Mouse (Mus musculus) CD4-positive, CD25-positive, alpha-beta regulatory T cell, adult 4 months (primary cell): Measurements from ENCODE around the gene Utp15. TPM values are rescaled to one million over a fixed set of nuclear protein-coding genes. Genes with fewer than 3 reads are reported as not detected.

Experiments used
- ATAC-seq: one replicate; pipeline ENCODE4 v1.8.0; 2017
- polyA plus RNA-seq, 2 experiments: library from polyadenylated mRNA; unstranded; fragments of 100-300 nt; shearing (Covaris generic); gene quantifications; one replicate each; pipeline ENCODE4 v1.2.1; 2017

The Utp15 gene
- 10 to 100 TPM; 22.6 to 26.6 TPM for polyA plus RNA-seq

DNA sequence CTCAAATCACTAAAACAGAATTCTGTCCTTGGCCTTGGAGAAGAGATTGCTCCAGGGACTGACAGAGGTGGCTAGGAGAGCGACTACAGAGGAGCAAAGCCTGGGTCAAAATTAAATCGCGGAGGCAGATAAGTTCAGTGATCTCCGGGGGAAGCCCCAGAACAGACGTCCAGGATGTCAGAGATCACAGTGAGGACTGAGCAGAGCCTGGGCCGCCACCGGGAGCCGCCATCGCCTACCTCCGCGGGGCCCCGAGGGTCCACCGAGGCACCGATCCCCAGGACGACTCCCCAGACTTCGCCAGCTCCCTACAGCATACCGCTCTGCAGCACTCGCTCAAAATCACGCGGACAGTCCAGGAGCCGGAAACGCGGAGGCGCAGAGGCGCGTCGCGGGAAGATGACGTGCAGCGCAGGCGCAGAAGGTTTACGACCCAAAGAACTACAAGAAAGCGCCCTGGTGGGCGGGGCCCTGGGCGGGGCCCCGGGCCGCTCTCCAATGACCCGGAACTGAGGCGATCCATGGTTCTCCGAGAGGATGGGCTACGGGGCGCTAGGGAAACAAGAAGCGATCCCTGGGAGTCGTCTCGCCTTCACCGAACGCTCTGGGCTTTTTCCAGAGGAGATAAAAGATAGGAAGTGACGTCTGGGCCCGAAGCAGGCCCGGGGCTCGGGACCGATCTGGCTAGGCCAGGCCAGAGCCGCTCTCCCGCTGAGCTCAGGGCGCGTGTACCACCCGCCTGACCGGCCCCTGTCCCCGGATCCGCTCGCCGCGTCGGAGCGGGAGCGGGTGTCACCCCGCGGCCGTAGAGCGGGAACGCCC is at the start of gene Utp15, which contains the start of gene Ankra2:
Gene Utp15 (minus strand): TSS at position 406 of the 822 bp plus-strand sequence.
Gene Ankra2 (plus strand): TSS at position 439 of the 822 bp plus-strand sequence.
- peak; percentile 92 for ATAC-seq

DNA sequence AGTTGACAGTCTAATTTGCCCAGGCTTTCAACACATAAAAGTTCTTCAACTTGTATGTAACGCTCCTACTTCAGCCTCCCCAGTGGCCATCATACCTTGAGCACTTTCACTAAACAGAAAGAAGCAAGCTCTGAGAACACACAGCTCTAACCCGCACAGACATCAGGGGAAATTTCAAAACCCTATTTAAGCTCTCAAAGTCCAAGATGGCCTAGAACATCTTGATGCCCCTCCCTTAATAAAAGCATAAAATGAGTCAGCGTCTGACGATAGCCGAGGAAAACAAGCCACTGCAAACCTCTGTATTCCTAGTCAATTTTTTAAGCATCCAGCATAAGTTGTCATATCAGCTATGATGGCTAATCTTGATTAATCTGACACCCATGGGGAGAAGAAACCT is 48.8 kb upstream of the Utp15 start:
- ATAC-seq = no peak

DNA sequence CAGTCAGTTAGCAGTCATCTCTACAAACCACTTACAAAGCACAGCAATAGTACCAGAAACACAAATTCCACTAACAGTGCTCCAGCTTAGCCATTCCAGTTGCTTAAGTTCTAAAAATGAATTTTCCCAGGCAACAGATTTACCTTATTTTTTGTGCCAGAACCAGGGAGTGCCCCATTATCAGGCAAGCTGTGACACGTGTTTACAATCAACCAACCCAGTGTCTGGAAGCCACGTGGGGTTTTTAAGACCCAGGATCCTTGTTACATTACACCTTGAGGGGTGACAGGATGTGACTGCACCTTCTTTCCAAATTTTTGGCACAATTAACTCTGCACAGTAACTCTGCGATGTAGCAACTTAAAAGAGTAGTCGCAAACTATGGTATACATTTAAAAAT is 45.9 kb upstream of the Utp15 start:
- no peak for ATAC-seq

DNA sequence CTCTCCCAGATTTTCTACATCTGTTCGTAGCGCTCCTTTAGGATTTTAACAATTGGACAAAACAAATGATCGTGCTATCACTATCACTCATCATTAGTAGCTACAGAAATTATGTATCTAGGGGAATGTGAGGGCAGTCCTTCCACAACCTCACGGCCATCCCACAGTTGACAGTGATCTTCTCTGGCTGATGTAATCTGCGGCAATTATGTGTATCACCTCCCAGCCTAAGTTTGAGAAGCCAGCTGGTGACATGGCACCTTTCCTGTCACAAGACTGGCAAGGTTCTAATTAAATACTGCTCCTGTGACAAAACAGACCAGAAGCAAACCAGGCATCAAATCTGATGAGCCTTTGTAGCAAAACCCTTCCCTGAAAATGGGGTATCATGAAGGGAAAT is 45.2 kb upstream of the Utp15 start:
- no peak for ATAC-seq

DNA sequence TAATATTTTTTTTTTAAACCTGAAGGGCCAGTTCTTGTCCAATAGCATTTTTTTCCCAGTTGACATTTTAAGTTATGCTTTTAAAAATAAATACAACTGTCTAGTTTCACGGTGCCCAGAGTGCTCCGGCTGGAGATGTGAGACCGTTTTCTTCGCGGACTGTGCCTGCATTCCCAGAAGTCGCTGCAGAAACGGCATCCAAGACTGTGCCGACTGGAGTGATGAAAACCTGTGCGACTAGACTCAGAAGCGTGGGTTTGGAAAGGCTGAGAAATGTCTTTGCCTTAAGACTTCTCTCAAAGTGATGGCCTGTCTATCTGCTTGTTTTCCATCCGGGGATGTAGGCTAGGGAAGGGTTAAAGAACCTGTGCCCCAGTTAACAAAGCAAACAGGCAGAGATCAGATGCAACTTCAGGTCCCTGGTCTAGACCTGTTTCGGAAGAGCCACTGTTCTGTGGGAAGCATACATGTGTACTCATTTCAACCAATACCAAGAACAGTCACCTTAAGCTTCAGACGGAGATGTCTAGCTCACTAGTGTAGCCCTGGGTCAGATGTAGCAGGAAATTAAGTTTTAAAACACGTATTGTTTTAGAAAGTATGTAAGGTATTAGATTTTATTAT is 44.1 kb upstream of the Utp15 start:
- no peak for ATAC-seq

DNA sequence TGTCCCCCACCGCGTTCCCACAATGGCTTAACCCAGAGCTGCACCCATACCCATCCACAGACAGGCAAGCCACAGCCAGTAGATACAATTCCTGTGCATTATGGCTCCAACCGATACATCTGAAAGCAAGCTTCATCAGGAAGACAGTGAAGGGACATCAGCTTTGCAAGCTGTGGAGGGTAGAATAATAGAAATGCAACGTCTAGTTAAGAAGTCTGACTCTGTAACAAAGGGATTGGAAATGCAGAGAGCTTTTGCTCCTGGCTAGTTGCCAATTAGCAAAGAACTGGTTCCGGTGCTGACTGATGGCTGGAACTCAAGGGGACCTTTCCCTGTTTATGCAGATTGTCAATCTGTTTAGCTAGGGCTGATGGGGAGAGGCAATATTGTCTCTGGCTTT is 43.6 kb upstream of the Utp15 start:
- no peak for ATAC-seq

DNA sequence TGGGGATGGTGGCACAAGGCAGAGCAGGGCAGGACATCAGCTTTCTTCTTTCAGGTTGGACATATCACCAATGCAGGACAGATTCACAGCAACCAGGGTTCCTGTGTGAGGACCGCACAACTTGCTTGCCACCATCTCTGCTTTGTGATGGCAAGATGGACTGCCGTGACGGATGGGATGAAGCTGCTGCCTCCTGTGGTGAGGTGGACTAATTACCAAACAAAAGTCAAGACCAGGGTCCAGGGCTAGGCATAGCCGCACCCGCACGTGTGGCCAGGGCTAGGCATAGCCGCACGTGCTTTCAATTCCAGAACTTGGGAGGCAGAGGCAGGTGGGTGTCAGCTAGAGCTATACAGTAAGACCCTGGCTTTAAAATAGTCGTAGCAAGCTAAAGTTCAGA is 42.4 kb upstream of the Utp15 start:
- no peak for ATAC-seq

DNA sequence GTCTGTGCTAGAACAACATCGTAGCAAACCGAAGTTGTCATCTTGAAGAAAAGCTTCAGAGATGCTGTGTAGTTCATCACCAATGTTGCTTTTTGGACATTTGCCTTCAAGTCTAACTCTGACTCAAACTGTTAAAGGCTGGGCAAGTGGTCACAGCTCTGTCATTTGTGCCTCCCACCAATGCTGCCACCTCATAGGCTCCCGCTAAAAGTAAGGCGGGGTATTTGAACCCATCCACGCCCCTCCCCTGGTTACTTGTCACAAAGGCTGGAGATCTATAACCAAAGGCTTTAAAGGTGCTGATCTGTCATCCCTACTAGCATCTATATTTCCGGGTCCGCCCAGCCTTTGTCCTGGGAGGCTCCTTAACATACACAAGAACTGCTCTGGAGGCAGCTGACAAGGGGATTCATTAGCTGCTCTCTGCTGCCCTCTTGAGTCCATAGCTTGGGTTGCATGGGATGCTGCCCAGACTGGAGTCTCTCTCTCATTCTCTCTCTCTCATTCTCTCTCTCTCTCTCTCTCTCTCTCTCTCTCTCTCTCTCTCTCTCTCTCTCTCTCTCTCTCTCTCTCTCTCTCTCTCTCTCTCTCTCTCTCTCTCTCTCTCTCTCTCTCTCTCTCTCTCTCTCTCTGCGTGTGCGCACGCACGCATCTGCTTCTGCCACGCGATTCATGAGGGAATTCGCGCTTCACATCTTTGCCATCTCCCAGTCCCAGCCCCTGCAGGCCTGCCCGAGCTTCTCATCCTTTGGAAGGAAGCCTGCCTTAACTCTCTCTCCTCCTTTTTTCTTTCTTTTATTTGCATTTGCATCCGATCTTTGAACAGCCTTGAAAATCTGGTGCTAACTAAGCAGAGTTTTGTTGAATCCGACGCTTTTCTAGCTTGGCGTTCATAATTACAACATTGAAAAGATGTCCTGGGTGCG is 36.3 kb upstream of the Utp15 start:
- peak; percentile 92 for ATAC-seq

DNA sequence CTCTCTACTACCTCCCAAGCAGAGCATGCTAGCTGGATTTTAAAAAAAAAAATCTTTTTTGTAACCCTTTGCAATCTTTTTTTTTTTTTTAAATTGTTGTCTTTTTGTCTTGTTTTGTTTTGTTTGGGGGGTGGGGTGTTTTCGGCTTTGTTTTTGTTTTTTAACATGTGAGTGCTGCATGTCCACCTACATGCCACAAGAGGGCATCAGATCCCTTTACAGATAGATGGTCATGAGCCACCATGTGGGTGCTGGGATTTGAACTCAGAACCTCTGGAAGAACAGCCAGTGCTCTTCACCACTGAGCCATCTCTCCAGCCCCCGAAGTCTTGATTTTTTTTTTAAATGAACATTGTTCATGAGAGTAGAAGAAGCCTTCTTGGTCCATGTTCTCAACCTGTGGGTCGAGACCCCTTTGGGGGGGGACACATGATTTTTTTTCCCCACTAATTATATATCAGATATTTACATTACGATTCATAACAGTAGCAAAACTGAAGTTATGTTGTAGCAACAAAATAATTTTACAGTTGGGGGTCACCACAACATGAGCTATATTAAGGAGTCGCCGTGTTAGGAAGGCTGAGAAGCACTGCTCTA is 35.1 kb upstream of the Utp15 start:
- no peak for ATAC-seq

DNA sequence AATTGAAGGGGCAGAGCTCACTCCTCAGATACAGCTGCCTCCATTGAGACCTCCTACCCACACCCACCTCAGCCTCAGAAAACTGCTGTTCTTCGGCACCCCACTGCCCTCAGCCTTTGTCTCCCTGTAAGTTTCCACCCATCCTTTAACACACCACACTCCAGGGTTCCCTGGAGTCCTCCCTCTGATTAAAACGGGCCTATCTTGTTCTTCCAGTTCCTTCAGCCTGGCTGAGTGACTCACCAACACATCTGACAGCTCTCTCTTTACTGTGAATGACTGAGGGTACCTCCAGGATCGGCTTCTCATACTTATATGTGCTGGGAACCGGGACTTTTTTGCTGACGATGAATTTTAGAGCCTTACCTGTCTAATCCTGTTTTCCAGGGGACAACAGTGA is 33.2 kb upstream of the Utp15 start:
- ATAC-seq = no peak

DNA sequence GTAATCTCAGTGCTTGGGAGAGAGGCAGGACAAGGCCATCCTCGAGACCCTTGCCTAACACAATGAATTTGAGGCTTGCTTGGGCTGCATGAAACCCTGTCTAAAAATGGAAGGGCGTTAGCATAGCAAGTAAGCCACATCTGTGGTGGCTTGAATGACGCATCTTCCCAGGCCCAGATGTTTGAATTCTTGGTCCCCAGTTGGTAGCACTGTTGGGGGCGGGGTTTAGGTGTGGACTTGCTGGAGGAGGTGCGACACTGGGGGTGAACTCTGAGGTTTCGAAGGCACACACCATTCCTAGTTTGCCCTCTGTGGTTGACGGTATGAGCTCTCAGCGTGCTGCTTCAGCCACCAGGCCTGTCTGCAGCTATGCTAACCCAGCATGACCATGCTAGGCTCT is 28.9 kb upstream of the Utp15 start:
- ATAC-seq = no peak

DNA sequence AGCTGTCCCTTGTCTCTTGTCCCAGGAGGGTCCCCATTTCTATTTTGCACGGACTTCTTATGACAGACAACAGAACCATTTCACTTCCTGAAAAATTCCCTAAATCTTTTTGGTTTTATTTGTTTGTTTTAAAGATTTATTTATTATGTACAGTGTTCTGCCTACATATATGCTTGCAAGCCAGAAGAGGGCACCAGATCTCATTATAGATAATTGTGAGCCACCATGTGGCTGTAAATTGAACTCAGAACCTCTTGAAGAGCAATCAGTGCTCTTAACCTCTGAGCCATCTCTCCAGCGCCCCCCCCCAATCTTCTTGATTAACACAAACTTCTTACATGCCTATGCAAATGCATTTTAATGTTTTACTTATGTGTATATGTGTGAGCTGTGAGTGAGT is 27.9 kb upstream of the Utp15 start:
- ATAC-seq = no peak

DNA sequence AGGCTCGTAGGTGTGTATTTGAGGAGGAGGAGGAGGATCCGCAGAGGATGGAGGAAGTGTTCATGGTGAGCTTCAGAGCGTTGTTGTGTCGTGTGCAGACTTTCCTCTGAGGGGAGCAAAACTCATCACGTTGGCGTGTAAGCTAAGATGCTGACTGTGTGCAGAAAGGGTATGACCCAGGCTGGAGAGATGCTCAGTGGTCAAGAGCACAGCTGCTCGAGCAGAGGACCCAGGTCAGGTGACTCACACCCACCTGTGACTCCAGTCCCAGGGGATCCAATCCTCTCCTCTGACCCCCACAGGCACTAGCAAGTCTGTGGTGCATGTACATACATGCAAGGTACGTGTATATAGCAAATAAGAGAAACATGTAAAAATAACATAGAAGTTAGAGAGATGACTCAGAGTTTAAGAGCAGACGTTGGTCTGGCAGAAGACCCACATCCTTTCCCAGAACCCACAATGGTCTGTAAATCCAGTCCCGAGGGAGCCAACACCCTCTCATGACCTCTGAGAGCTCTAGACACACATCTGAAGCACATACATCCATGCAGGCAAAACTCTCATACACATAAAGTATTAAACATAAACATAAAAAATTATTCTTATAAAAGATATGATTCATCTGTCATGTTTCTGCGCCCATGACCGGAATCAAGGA is 18.3 kb upstream of the Utp15 start:
- no peak for ATAC-seq

DNA sequence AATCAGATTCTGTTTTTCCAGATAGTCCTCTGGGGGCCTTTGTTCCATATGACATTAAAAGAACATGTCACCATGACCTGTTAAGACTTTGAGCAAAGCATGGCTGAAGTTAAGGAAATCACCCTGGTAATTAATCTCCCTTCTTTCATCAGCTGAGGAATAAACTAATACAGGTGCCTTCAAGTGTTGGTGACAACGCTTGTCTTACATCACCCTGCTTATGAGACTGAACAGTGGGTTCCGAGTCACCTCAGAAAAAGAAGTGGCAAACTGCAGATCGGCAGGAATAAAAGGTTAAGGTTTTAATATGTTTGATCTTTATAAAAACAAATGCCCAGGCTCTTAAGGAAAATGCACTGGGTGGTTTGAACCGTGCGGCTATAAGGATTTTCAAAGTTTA is 16.8 kb upstream of the Utp15 start, which contains the start of gene Gm21976:
Gene Gm21976 (plus strand): TSS at position 202 of the 400 bp plus-strand sequence.
- ATAC-seq = no peak

DNA sequence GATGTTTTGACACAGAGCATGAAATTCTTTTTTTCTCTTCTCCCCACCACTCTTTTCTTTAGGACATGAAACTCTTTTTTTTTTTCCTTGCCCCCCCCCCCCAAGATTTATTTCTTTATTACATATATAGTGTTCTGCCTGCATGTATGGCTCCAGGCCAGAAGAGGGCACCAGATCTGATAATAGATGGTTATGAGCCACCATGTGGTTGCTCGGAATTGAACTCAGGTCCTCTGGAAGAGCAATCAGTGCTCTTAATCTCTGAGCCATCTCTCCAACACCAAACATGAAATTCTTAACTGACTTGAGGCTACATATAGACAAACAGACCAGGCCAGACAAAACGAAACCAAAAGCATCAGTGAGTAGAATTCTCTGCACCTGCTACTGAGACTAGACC is 14.7 kb upstream of the Utp15 start:
- ATAC-seq = peak; percentile 41

DNA sequence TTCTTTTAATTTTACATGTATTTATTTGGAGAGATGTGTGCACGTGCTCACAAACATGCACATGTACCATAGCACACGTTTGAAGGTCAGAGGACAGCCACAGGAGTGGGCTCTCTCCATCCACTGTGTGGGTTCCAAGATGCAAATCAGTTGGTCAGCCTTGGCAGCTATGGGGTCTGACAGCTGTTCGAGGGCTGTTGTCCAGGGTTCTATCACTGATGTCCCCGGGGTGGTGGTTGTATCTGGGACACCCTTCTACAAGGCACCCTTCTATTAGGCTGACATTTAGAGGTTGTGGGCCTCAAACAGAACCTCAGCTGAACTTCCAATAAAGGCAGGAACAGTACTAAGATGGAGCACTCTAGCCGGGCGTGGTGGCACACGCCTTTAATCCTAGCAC is 13.4 kb upstream of the Utp15 start:
- ATAC-seq = no peak

DNA sequence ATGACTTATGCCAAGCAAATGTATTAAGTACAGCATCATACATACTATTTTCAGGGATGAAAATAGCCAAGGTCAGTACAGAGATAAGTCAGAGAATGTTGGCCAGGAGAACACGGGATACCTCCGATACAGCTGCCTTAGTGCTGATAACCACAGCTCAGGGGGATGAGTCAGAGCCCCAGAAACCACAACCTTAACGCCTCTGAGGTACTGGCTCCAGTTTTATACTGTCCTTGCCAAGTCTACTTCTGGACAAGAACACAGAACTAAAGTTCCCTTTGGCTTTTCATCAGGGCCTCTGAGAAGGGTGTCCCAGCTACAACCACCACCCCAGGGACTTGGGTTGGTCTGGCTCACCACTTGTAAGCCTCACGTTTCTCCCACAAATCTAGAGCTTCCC is 12.8 kb upstream of the Utp15 start:
- ATAC-seq = no peak

DNA sequence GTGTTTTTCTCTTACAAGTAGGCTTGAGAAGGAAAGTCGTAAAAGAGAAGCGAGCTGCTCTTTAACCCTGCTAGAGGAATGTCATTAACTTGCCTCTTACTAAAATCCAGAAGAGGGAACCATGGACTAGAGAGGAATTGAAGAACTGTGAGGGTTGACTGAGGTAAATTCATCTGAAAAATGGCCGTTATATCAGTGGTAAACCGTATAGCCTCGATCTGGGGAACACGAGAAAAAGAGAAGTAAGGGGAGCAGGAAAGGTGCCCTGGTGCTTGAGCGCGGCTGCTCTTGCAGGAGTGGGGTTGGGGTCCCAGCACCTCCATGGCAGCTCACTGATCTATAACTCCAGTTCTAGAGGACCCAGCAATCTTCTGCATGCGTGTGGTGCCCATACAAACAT is 11.2 kb upstream of the Utp15 start:
- no peak for ATAC-seq

DNA sequence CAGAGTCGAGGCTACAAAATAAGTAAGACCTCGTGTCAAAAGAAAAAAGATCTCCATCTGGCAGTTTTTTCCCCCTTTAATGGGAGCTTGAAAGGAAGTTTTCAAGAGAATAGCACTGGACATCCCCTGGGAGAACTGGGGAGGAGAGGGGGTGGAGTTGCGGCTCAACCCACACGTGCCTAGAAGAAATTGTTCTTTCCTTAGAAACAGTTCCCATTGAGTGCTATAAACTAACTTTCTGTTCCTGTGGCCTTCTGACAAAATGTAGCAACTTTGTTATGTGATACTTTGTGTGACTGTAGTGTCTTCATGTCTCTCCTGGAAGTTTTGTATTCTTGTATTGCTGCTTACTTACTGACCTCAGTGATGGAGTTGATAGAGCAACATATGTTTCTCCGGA is 1.3 kb upstream of the Utp15 start:
- ATAC-seq = no peak

DNA sequence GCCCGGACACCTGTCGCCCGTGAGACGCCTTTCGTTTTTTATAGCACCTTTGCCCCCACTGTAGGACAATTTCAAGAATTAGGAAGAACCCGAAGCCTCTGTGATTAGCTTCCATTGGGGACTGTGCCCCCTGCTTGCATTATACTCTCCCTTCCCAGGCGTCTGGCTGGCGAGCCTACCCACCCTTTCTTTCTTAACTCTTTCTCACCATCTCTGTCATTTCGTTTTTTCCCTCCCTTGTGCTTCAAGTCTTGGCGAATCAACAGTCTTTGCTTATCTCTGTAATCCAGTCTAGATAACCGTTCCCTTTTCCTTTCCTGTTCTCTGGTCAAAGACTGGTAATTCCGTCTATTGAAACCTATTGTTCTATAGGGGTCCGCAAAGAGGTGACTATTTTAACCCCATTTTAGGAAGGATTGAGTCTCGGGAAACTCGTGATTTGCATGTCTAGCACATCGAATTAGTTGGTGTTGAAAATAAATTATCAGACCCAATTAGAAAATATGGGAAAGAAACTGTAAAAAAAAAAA is 682 bp upstream of the Utp15 start:
- ATAC-seq = no peak

DNA sequence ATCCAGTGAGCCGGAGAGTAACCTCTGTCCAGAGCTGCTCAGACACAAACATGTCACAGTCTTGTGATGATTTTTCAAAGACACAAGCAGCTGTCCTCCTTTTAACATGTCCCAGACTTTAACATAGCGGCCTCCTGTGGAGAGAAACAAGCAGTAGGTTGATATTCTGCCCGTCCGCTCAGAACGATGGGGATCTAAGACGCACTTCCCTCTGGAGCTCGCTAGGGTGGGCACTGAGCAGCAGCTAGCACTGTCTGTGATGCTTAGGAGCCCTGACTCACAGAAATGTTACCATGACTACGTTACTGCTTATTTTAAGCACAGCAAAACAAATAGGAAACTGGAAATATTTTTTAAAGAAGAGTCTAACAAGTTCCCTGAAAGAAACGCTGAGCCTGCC is 7.9 kb downstream of the Utp15 start:
- ATAC-seq = no peak

DNA sequence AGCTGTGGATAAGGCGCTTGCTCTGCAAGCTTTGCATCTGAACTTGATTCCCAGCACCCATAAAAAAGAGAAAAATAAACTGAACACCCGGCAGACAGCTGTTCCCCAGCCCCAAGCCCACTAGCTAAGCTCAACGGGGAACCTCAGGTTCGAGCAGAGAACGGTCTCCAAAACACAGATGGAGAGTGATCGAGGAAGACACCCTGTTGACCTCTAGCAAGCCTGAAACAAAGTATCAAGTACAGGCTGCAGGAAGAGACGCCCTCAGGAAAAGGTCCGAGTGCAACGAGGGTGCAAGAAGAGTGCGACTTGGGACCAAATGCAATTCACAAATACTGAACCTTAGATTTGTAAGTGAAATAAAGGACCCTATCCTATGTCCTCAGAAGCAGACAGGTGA is 13.2 kb downstream of the Utp15 start:
- ATAC-seq = no peak
